Mouse (Mus musculus): Measurements from ENCODE around the gene Zyx. TPM values are rescaled to one million over a fixed set of nuclear protein-coding genes. Genes with fewer than 3 reads are reported as not detected.

The Zyx gene
- polyA plus RNA-seq, 1 experiment from 2014 or later: 117 TPM

- 71% methylated on average over 8 of the region's 8 CpGs for WGBS
- Histone ChIP-seq H3K4me2 (replicated peaks; ENCODE audit: low read depth, low read length) (peak overlapping the region; percentile 19; the same call in 1 of the 2 replicates), H3K9ac (replicated peaks; ENCODE audit: low read depth, low read length) (no peak overlapping the region), H3K36me3 (ENCODE audit: control insufficient read depth, insufficient read depth, low read length) (peaks cover 51% of the 10 kb centered on the region), H3K27me3 (ENCODE audit: control insufficient read depth, insufficient read depth, low read length) (no peaks in the 10 kb centered on the region), H3K4me1 (ENCODE audit: control insufficient read depth, insufficient read depth, low read length) (peaks cover 48% of the 10 kb centered on the region), H3K4me3 (ENCODE audit: low read depth, low read length) (no peak overlapping the region), H3K9me3 (ENCODE audit: control insufficient read depth, low read depth, low read length) (no peaks in the 10 kb centered on the region), H3K27ac (ENCODE audit: low read length) (no peak overlapping the region)
- no peak for ATAC-seq (ENCODE audit: insufficient number of reproducible peaks, insufficient read depth, low FRiP score, low read depth)
Observed at GRCm38 (mm10) chr6:42353180-42353579, 3.8 kb downstream of the Zyx start.

GRCm38 (mm10) chr6:42354076-42355019 is 4.9 kb downstream of the Zyx start:
- H3K4me1 ChIP-seq (ENCODE audit: control insufficient read depth, insufficient read depth, low read length): peaks cover 48% of the 10 kb centered on the region
- no peak overlapping the region for H3K4me3 ChIP-seq (ENCODE audit: low read depth, low read length)
- H3K27me3 ChIP-seq (ENCODE audit: control insufficient read depth, insufficient read depth, low read length): no peaks in the 10 kb centered on the region
- WGBS: 52% methylated on average over 11 of the region's 11 CpGs
- H3K4me2 ChIP-seq (replicated peaks; ENCODE audit: low read depth, low read length): peak overlapping the region; percentile 14; the same call in 1 of the 2 replicates
- H3K9me3 ChIP-seq (ENCODE audit: control insufficient read depth, low read depth, low read length): no peaks in the 10 kb centered on the region
- H3K36me3 ChIP-seq (ENCODE audit: control insufficient read depth, insufficient read depth, low read length): peaks cover 62% of the 10 kb centered on the region
- 0 out of 2 replicates have a peak overlapping the region, but pooled peaks have one; percentile 7 for H3K27ac ChIP-seq (ENCODE audit: low read length)
- no peak for ATAC-seq (ENCODE audit: insufficient number of reproducible peaks, insufficient read depth, low FRiP score, low read depth)
- H3K9ac ChIP-seq (replicated peaks; ENCODE audit: low read depth, low read length): no peak overlapping the region

DNA sequence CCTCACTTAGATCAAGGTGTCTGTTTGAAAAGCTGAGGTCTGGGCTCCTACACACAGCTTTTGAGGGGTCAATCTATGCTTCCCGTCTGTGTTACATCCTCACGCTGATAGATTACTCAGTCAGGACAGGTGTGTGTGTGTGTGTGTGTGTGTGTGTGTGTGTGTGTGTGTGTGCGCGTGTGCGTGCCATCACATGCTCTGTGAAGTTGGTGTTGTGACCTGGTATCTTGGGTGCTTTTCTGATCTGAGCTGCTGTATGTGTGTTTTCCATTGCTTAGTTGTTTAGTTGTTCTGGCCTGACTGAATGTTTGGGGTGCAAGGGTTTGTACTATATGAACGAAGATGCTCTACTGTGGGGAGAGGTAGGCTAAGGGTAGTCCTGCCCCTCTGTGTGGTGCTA is 5.9 kb downstream of the Zyx start:
- Histone ChIP-seq H3K4me2 (replicated peaks; ENCODE audit: low read depth, low read length) (no peak overlapping the region), H3K4me1 (ENCODE audit: control insufficient read depth, insufficient read depth, low read length) (peaks cover 48% of the 10 kb centered on the region), H3K9me3 (ENCODE audit: control insufficient read depth, low read depth, low read length) (no peaks in the 10 kb centered on the region), H3K27me3 (ENCODE audit: control insufficient read depth, insufficient read depth, low read length) (no peaks in the 10 kb centered on the region), H3K36me3 (ENCODE audit: control insufficient read depth, insufficient read depth, low read length) (peaks cover 70% of the 10 kb centered on the region), H3K27ac (ENCODE audit: low read length) (no peak overlapping the region), H3K9ac (replicated peaks; ENCODE audit: low read depth, low read length) (no peak overlapping the region), H3K4me3 (ENCODE audit: low read depth, low read length) (no peak overlapping the region)
- WGBS: 88% methylated on average over 6 of the region's 6 CpGs
- no peak for ATAC-seq (ENCODE audit: insufficient number of reproducible peaks, insufficient read depth, low FRiP score, low read depth)

- H3K4me2 ChIP-seq (replicated peaks; ENCODE audit: low read depth, low read length): no peak overlapping the region
- no peaks in the 10 kb centered on the region for H3K27me3 ChIP-seq (ENCODE audit: control insufficient read depth, insufficient read depth, low read length)
- no peaks in the 10 kb centered on the region for H3K9me3 ChIP-seq (ENCODE audit: control insufficient read depth, low read depth, low read length)
- H3K27ac ChIP-seq (ENCODE audit: low read length): no peak overlapping the region
- no peak overlapping the region for H3K9ac ChIP-seq (replicated peaks; ENCODE audit: low read depth, low read length)
- 93% methylated on average over 13 of the region's 13 CpGs for WGBS
- peaks cover 70% of the 10 kb centered on the region for H3K36me3 ChIP-seq (ENCODE audit: control insufficient read depth, insufficient read depth, low read length)
- H3K4me1 ChIP-seq (ENCODE audit: control insufficient read depth, insufficient read depth, low read length): peaks cover 43% of the 10 kb centered on the region
- no peak overlapping the region for H3K4me3 ChIP-seq (ENCODE audit: low read depth, low read length)
- no peak for ATAC-seq (ENCODE audit: insufficient number of reproducible peaks, insufficient read depth, low FRiP score, low read depth)
Observed at GRCm38 (mm10) chr6:42355794-42356600, 6.6 kb downstream of the Zyx start.

GRCm38 (mm10) chr6:42356913-42357312 is 7.5 kb downstream of the Zyx start:
- no peak overlapping the region for H3K27ac ChIP-seq (ENCODE audit: low read length)
- no peaks in the 10 kb centered on the region for H3K9me3 ChIP-seq (ENCODE audit: control insufficient read depth, low read depth, low read length)
- peaks cover 62% of the 10 kb centered on the region for H3K36me3 ChIP-seq (ENCODE audit: control insufficient read depth, insufficient read depth, low read length)
- ATAC-seq (ENCODE audit: insufficient number of reproducible peaks, insufficient read depth, low FRiP score, low read depth): peak; percentile 68
- 85% methylated on average over 5 of the region's 5 CpGs for WGBS
- H3K27me3 ChIP-seq (ENCODE audit: control insufficient read depth, insufficient read depth, low read length): no peaks in the 10 kb centered on the region
- no peak overlapping the region for H3K9ac ChIP-seq (replicated peaks; ENCODE audit: low read depth, low read length)
- H3K4me3 ChIP-seq (ENCODE audit: low read depth, low read length): no peak overlapping the region
- H3K4me2 ChIP-seq (replicated peaks; ENCODE audit: low read depth, low read length): no peak overlapping the region
- H3K4me1 ChIP-seq (ENCODE audit: control insufficient read depth, insufficient read depth, low read length): peaks cover 34% of the 10 kb centered on the region

DNA sequence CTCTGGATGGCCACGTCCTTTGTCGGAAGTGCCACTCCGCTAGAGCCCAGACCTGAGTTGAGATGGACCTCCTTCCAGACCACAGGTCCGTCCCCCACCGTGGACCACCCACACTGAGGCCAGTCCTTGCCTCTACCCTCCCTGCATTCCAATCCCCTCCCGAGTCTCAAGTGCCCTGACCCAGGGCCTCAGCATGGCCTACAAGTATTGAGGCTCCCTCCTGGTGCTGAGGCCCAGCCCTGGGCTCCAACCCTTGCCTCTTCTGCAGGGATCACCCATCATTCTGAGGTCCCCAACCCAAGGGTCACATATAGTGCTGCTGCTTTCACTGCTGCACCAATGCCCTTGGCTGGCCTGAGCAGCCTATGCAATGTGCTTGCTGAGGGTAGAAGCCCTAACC is 8.5 kb downstream of the Zyx start:
- H3K36me3 ChIP-seq (ENCODE audit: control insufficient read depth, insufficient read depth, low read length): peaks cover 54% of the 10 kb centered on the region
- H3K27ac ChIP-seq (ENCODE audit: low read length): no peak overlapping the region
- no peaks in the 10 kb centered on the region for H3K9me3 ChIP-seq (ENCODE audit: control insufficient read depth, low read depth, low read length)
- H3K9ac ChIP-seq (replicated peaks; ENCODE audit: low read depth, low read length): no peak overlapping the region
- ATAC-seq (ENCODE audit: insufficient number of reproducible peaks, insufficient read depth, low FRiP score, low read depth): no peak
- H3K4me1 ChIP-seq (ENCODE audit: control insufficient read depth, insufficient read depth, low read length): peaks cover 25% of the 10 kb centered on the region
- H3K27me3 ChIP-seq (ENCODE audit: control insufficient read depth, insufficient read depth, low read length): no peaks in the 10 kb centered on the region
- no peak overlapping the region for H3K4me2 ChIP-seq (replicated peaks; ENCODE audit: low read depth, low read length)
- H3K4me3 ChIP-seq (ENCODE audit: low read depth, low read length): no peak overlapping the region
- WGBS: 40% methylated on average over 6 of the region's 6 CpGs

DNA sequence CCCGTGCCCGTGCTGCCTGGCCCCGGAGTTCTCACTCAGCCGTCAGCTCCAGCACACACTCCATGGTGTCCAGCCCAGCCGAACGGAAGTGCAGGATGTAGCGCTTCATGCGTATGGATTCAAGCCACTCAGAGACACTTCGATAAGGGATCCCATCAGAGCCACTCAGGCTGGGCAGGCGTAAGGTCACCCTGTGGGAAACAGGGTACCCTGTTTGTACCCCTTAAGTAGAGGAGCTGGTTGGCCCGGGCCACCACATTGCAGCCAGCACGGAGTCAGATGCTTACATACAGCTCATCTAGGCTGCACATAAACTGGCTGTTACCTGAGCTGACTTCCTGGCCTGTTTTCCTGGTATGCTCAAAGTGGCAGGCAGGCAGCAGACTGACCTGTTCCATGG is 9.5 kb downstream of the Zyx start:
- Histone ChIP-seq H3K36me3 (ENCODE audit: control insufficient read depth, insufficient read depth, low read length) (peaks cover 54% of the 10 kb centered on the region), H3K4me2 (replicated peaks; ENCODE audit: low read depth, low read length) (no peak overlapping the region), H3K27ac (ENCODE audit: low read length) (no peak overlapping the region), H3K4me1 (ENCODE audit: control insufficient read depth, insufficient read depth, low read length) (peaks cover 17% of the 10 kb centered on the region), H3K27me3 (ENCODE audit: control insufficient read depth, insufficient read depth, low read length) (no peaks in the 10 kb centered on the region), H3K9me3 (ENCODE audit: control insufficient read depth, low read depth, low read length) (no peaks in the 10 kb centered on the region), H3K9ac (replicated peaks; ENCODE audit: low read depth, low read length) (no peak overlapping the region), H3K4me3 (ENCODE audit: low read depth, low read length) (no peak overlapping the region)
- WGBS: 93% methylated on average over 12 of the region's 12 CpGs
- no peak for ATAC-seq (ENCODE audit: insufficient number of reproducible peaks, insufficient read depth, low FRiP score, low read depth)

DNA sequence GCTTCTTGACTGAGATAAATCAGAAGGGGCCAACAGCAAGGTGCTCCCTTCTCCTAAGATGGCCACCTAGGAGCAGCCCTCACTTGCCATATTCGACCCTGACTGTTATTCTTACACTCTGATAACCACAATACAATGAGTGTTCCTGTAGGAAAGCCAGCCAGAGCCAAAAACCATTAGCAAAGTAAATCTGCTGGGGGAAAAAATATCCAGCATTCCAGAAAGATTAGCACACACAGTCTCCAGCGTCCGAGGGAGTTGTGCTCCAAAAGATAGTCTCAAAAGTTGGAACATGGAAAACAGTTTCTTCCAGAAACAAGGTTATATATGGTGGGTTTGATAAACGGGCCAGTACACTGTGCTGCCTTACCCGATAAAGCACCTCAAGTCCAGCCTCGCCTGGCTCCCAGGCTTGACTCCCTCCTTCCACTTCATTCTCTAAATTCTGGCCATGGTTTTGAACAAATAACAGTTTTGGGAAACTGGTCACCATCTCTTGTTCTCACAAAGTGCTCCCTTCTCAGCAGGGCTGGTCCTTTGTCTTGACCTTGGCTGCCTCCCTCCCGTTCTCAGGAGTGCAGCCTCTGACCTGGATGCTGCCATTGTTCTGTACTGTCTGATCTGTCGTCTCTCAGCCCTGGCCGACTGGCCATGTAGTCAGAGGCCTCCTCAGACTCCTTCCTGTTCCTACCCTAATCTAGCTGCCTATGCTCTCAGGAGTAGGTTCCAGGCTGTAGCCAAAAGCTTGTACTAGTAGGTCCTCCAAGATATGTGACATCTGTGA is 10.1 kb downstream of the Zyx start:
- Histone ChIP-seq H3K27me3 (ENCODE audit: control insufficient read depth, insufficient read depth, low read length) (no peaks in the 10 kb centered on the region), H3K27ac (ENCODE audit: low read length) (no peak overlapping the region), H3K4me2 (replicated peaks; ENCODE audit: low read depth, low read length) (no peak overlapping the region), H3K4me3 (ENCODE audit: low read depth, low read length) (no peak overlapping the region), H3K9me3 (ENCODE audit: control insufficient read depth, low read depth, low read length) (no peaks in the 10 kb centered on the region), H3K36me3 (ENCODE audit: control insufficient read depth, insufficient read depth, low read length) (peaks cover 51% of the 10 kb centered on the region), H3K9ac (replicated peaks; ENCODE audit: low read depth, low read length) (no peak overlapping the region), H3K4me1 (ENCODE audit: control insufficient read depth, insufficient read depth, low read length) (peaks cover 10% of the 10 kb centered on the region)
- 63% methylated on average over 9 of the region's 9 CpGs for WGBS
- ATAC-seq (ENCODE audit: insufficient number of reproducible peaks, insufficient read depth, low FRiP score, low read depth): no peak

All from stomach, embryonic 14.5 days (tissue).